25 mouse cellular contexts compared by ENCODE assay signal in genomic region chr16:80962141-80962540, GRCm38 (mm10).
A peak's percentile ranks its signal among the peaks of the same experiment; 100 is the strongest.
DNase-seq lines count a peak whose midpoint lies in the region; ATAC-seq lines count a peak whose summit lies in the region.
"Had no signal": no experiment of that assay in that cellular context is flagged by ENCODE, and none has a peak within 500 bp of the region (broad histone marks: within the 10 kb centered on the region; RNA-seq: fewer than 3 reads in every experiment).

No protein-coding gene starts in this region.

- no peak overlapping the region for H3K4me3 ChIP-seq in limb, embryonic 11.5 days (ENCODE audit: low read depth, low read length)
- no peak overlapping the region for H3K4me3 ChIP-seq in limb, embryonic 10.5 days
- H3K4me3 ChIP-seq in limb, embryonic 13.5 days: no peak overlapping the region
- no peak overlapping the region for H3K4me3 ChIP-seq in intestine, embryonic 16.5 days (ENCODE audit: low read length)
- H3K4me3 ChIP-seq: embryonic facial prominence, embryonic 10.5 days; embryonic facial prominence, embryonic 12.5 days; forebrain, embryonic 13.5 days; forebrain, embryonic 15.5 days had no signal

- DNase-seq in limb, embryonic 11.5 days (ENCODE audit: low spot score): peak; percentile 21
- DNase-seq in limb, embryonic 10.5 days (ENCODE audit: low spot score): no peak
- peak; percentile 2 for DNase-seq in brain, adult 2 months (ENCODE audit: low read depth, low spot score)
- no peak for DNase-seq in adrenal gland, adult (ENCODE audit: inconsistent age in 2 of 2, low spot score in 1 of 2)
- DNase-seq: adrenal gland, adult 2 months; adrenal gland, postnatal 10 days; adrenal gland, postnatal 25 days; B cell, adult 2 months; cerebellum, adult 11-12 months; cerebellum, adult 2 months; cerebellum, adult 9-10 months; cerebellum, postnatal 10 days; cerebellum, postnatal 25 days had no signal

- no peak overlapping the region for H3K9ac ChIP-seq in limb, embryonic 11.5 days (ENCODE audit: low read length)
- no peak overlapping the region for H3K9ac ChIP-seq in limb, embryonic 13.5 days
- no peak overlapping the region for H3K9ac ChIP-seq in intestine, embryonic 16.5 days (ENCODE audit: low read depth, low read length)
- H3K9ac ChIP-seq: embryonic facial prominence, embryonic 12.5 days; forebrain, embryonic 13.5 days; forebrain, embryonic 15.5 days; forebrain, postnatal 0 days had no signal

- no peaks in the 10 kb centered on the region for H3K27me3 ChIP-seq in limb, embryonic 11.5 days (ENCODE audit: control insufficient read depth, insufficient read depth, low read length)
- H3K27me3 ChIP-seq in limb, embryonic 10.5 days (ENCODE audit: low read depth, poor library complexity, severe bottlenecking): no peaks in the 10 kb centered on the region
- no peaks in the 10 kb centered on the region for H3K27me3 ChIP-seq in limb, embryonic 13.5 days
- H3K27me3 ChIP-seq in intestine, embryonic 16.5 days (replicated peaks; ENCODE audit: control insufficient read depth, insufficient read depth, low read length): no peaks in the 10 kb centered on the region
- H3K27me3 ChIP-seq: CH12.LX; embryonic facial prominence, embryonic 12.5 days; forebrain, embryonic 13.5 days; forebrain, embryonic 15.5 days; Patski had no signal

- no peaks in the 10 kb centered on the region for H3K9me3 ChIP-seq in limb, embryonic 11.5 days (ENCODE audit: control insufficient read depth, low read length)
- no peaks in the 10 kb centered on the region for H3K9me3 ChIP-seq in limb, embryonic 10.5 days (replicated peaks)
- no peaks in the 10 kb centered on the region for H3K9me3 ChIP-seq in limb, embryonic 13.5 days
- no peaks in the 10 kb centered on the region for H3K9me3 ChIP-seq in intestine, embryonic 16.5 days (ENCODE audit: control insufficient read depth, low read length)
- H3K9me3 ChIP-seq: embryonic facial prominence, embryonic 10.5 days; embryonic facial prominence, embryonic 12.5 days; forebrain, embryonic 13.5 days; forebrain, embryonic 15.5 days had no signal

- WGBS in limb, embryonic 11.5 days: 41% methylated on average over 2 of the region's 2 CpGs
- 43% methylated on average over 2 of the region's 2 CpGs for WGBS in limb, embryonic 10.5 days
- 19% methylated on average over 2 of the region's 2 CpGs for WGBS in limb, embryonic 13.5 days
- 46% methylated on average over 2 of the region's 2 CpGs for WGBS in intestine, embryonic 16.5 days

- ATAC-seq in limb, embryonic 11.5 days (ENCODE audit: insufficient number of reproducible peaks, low FRiP score, low TSS enrichment, low read depth): 0 out of 2 replicates have a peak, but pooled peaks have one; percentile 54
- ATAC-seq in limb, embryonic 13.5 days (ENCODE audit: low FRiP score, low read depth): peak; percentile 67
- ATAC-seq in intestine, embryonic 16.5 days: no peak
- ATAC-seq: activated CD4-positive, CD25-positive, alpha-beta regulatory T cell, adult 4 months; CD4-positive, CD25-positive, alpha-beta regulatory T cell, adult 4 months; forebrain, embryonic 13.5 days; forebrain, embryonic 15.5 days; forebrain, postnatal 0 days; Patski had no signal

- H3K4me2 ChIP-seq in limb, embryonic 11.5 days (ENCODE audit: low read depth, severe bottlenecking): no peak overlapping the region
- H3K4me2 ChIP-seq in limb, embryonic 13.5 days (replicated peaks): no peak overlapping the region
- no peak overlapping the region for H3K4me2 ChIP-seq in intestine, embryonic 16.5 days (ENCODE audit: low read depth, low read length)
- H3K4me2 ChIP-seq: embryonic facial prominence, embryonic 12.5 days; forebrain, embryonic 13.5 days; forebrain, embryonic 15.5 days had no signal

- H3K4me1 ChIP-seq in limb, embryonic 11.5 days (ENCODE audit: control insufficient read depth, insufficient read depth, low read length): no peaks in the 10 kb centered on the region
- no peaks in the 10 kb centered on the region for H3K4me1 ChIP-seq in limb, embryonic 10.5 days
- H3K4me1 ChIP-seq in limb, embryonic 13.5 days: no peaks in the 10 kb centered on the region
- no peaks in the 10 kb centered on the region for H3K4me1 ChIP-seq in intestine, embryonic 16.5 days (ENCODE audit: control insufficient read depth, insufficient read depth, low read length)
- H3K4me1 ChIP-seq: embryonic facial prominence, embryonic 10.5 days; embryonic facial prominence, embryonic 12.5 days; forebrain, embryonic 13.5 days; forebrain, embryonic 15.5 days had no signal

- no peak overlapping the region for H3K27ac ChIP-seq in limb, embryonic 11.5 days (replicated peaks; ENCODE audit: low read depth, low read length)
- no peak overlapping the region for H3K27ac ChIP-seq in limb, embryonic 10.5 days
- peak overlapping the region; percentile 44; the same call in 1 of the 2 replicates for H3K27ac ChIP-seq in limb, embryonic 13.5 days
- H3K27ac ChIP-seq in intestine, embryonic 16.5 days (ENCODE audit: low read length): no peak overlapping the region
- H3K27ac ChIP-seq: embryonic facial prominence, embryonic 10.5 days; embryonic facial prominence, embryonic 12.5 days; forebrain, embryonic 13.5 days; forebrain, embryonic 15.5 days had no signal

- H3K36me3 ChIP-seq in limb, embryonic 11.5 days (ENCODE audit: control insufficient read depth, insufficient read depth, low read length): no peaks in the 10 kb centered on the region
- H3K36me3 ChIP-seq in limb, embryonic 10.5 days: no peaks in the 10 kb centered on the region
- no peaks in the 10 kb centered on the region for H3K36me3 ChIP-seq in limb, embryonic 13.5 days
- H3K36me3 ChIP-seq in intestine, embryonic 16.5 days (ENCODE audit: control insufficient read depth, insufficient read depth, low read length): no peaks in the 10 kb centered on the region
- H3K36me3 ChIP-seq: embryonic facial prominence, embryonic 10.5 days; embryonic facial prominence, embryonic 12.5 days; forebrain, embryonic 15.5 days; G1E had no signal

Comparison
In these comparisons a context has a peak if more than half of its experiments do, and no peak if none do; other contexts are left out.
1. DNase-seq: peak in limb, embryonic 11.5 days (single experiment) and brain, adult 2 months (single experiment); none in limb, embryonic 10.5 days (single experiment) and adrenal gland, adult (0 of 2).